Comparison of ENCODE assay signal across 8 mouse cellular contexts in the genomic region with DNA sequence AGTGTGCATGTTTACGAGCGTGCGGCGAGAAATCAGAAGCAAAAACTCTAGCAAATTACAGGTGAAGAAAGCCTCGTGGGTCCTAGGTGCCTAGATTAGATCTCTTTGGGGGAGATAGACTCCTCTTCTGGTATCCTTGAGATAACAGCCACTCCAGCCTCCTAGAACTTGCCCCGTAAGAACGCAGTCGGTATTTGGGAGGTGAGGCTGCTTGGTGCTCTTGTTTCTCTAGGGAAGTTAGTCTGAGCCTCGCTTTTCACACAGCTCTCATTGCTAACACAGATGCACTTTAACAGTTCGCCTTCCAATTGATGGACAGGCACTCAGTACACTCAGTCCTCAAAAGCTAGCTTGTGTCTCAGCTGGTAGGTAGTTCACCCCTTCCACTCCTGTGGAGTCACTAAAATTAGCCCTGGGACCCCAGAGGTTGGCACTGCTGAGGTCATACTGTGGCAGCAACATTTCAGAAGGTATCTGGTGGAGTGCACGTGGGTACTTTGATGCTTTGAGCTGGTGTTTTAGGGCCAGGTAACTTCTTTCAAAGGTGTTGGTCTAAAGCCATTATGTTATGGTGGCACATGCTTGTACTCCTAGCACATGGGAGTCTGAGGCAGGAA. TPM values are rescaled to one million over a fixed set of nuclear protein-coding genes. Genes with fewer than 3 reads are reported as not detected.
DNase-seq lines count a peak whose midpoint lies in the region; ATAC-seq and TF ChIP-seq lines count a peak whose summit lies in the region.

No protein-coding gene starts in this region.

- ATAC-seq in heart, postnatal 0 days (ENCODE audit: insufficient read depth, low read depth): no peak
- no peak for ATAC-seq in midbrain, embryonic 11.5 days (ENCODE audit: low FRiP score)

- peak overlapping the region; percentile 97 for H3K27ac ChIP-seq in bone marrow, adult 2 months (ENCODE audit: control insufficient read depth, insufficient read depth, low read depth, low read length, poor library complexity)
- peak overlapping the region; percentile 97 for H3K27ac ChIP-seq in heart, postnatal 0 days (ENCODE audit: low read depth)
- no peak overlapping the region for H3K27ac ChIP-seq in midbrain, embryonic 11.5 days (ENCODE audit: low read depth, low read length)

- peak overlapping the region; percentile 100 for H3K4me2 ChIP-seq in heart, postnatal 0 days (ENCODE audit: low read depth, low read length)
- peak overlapping the region; percentile 100 for H3K4me2 ChIP-seq in midbrain, embryonic 11.5 days

- peak; percentile 17 for DNase-seq in kidney, adult 18-20 months
- no peak for DNase-seq in kidney, postnatal 36 days
- no peak for DNase-seq in heart, postnatal 0 days (ENCODE audit: low spot score)
- DNase-seq in midbrain, embryonic 11.5 days (ENCODE audit: low spot score, missing footprints): no peak
- DNase-seq in right cerebral cortex, postnatal 4 days: no peak
- no peak for DNase-seq in adrenal gland, postnatal 36 days
- no peak for DNase-seq in adrenal gland, postnatal 10 days

- no peak for TF ChIP-seq POLR2A in bone marrow, adult 2 months (IDR thresholded peaks at IDR 0.05; ENCODE audit: borderline replicate concordance, control insufficient read depth, low read depth, low read length)

- no peak for TF ChIP-seq EP300 in heart, postnatal 0 days (IDR thresholded peaks at IDR 0.05; ENCODE audit: low read depth)

- no peaks in the 10 kb centered on the region for H3K27me3 ChIP-seq in heart, postnatal 0 days (ENCODE audit: control insufficient read depth, insufficient read depth, low read length)
- no peaks in the 10 kb centered on the region for H3K27me3 ChIP-seq in midbrain, embryonic 11.5 days (ENCODE audit: control insufficient read depth, insufficient read depth, low read length)

- peak overlapping the region; percentile 96 for H3K4me3 ChIP-seq in bone marrow, adult 2 months (replicated peaks; ENCODE audit: control insufficient read depth, low read depth, low read length)
- H3K4me3 ChIP-seq in heart, postnatal 0 days (ENCODE audit: low read depth, low read length): peak overlapping the region; percentile 87
- peak overlapping the region; percentile 82 for H3K4me3 ChIP-seq in midbrain, embryonic 11.5 days (ENCODE audit: low read depth, low read length)

- H3K4me1 ChIP-seq in bone marrow, adult 2 months (ENCODE audit: control insufficient read depth, insufficient read depth, low read length): peaks cover 23% of the 10 kb centered on the region
- H3K4me1 ChIP-seq in heart, postnatal 0 days (ENCODE audit: control insufficient read depth, insufficient read depth): peaks cover 49% of the 10 kb centered on the region
- H3K4me1 ChIP-seq in midbrain, embryonic 11.5 days (ENCODE audit: control insufficient read depth, insufficient read depth, low read length): peaks cover 23% of the 10 kb centered on the region

- no peaks in the 10 kb centered on the region for H3K9me3 ChIP-seq in heart, postnatal 0 days (replicated peaks; ENCODE audit: control insufficient read depth, low read length)
- H3K9me3 ChIP-seq in midbrain, embryonic 11.5 days (ENCODE audit: control insufficient read depth, low read length): no peaks in the 10 kb centered on the region

- H3K9ac ChIP-seq in heart, postnatal 0 days (replicated peaks; ENCODE audit: low read depth, low read length): peak overlapping the region; percentile 88
- peak overlapping the region; percentile 67 for H3K9ac ChIP-seq in midbrain, embryonic 11.5 days (ENCODE audit: low read length)

- H3K36me3 ChIP-seq in heart, postnatal 0 days (replicated peaks; ENCODE audit: control insufficient read depth, insufficient read depth, low read length): no peaks in the 10 kb centered on the region; the same call in 1 of the 2 replicates
- no peaks in the 10 kb centered on the region for H3K36me3 ChIP-seq in midbrain, embryonic 11.5 days (ENCODE audit: control insufficient read depth, insufficient read depth, low read length)

- TF ChIP-seq CTCF in bone marrow, adult 2 months (IDR thresholded peaks at IDR 0.05; ENCODE audit: control insufficient read depth, insufficient read depth, low read length): no peak
- TF ChIP-seq CTCF in heart, postnatal 0 days (IDR thresholded peaks at IDR 0.05; ENCODE audit: low read depth): no peak

- 2% methylated on average over 11 of the region's 11 CpGs for WGBS in bone marrow, adult 2 months
- 2% methylated on average over 11 of the region's 11 CpGs for WGBS in heart, postnatal 0 days
- WGBS in midbrain, embryonic 11.5 days: 26% methylated on average over 11 of the region's 11 CpGs

RNA-seq across cellular contexts. Expression of a gene that starts 1.0 kb away (rescaled TPM):
- 37.3 and 53.2 TPM in 2 replicates for polyA plus RNA-seq in bone marrow, adult 2 months (2011; ENCODE audit: insufficient read depth, insufficient read length, low replicate concordance, missing spikeins)
- total RNA-seq in heart, postnatal 0 days (2014; rRNA removed; ENCODE audit: low replicate concordance): 36.8 and 41.2 TPM in 2 replicates
- polyA plus RNA-seq in heart, postnatal 0 days (2015; fragmentation: Nextera tagmentation; extraction: Ambion mirVana): 15.6 and 16.7 TPM in 2 replicates
- 5.0 and 5.1 TPM in 2 replicates for polyA plus RNA-seq in midbrain, embryonic 11.5 days (2014; fragmentation: Nextera tagmentation; extraction: Ambion mirVana)
- total RNA-seq in adrenal gland, postnatal 36 days (2021): 10 to 100 TPM; 31.2 to 45.8 TPM
- 10 to 100 TPM; 18.8 to 25.1 TPM for total RNA-seq in adrenal gland, postnatal 10 days (2021)

RNA-seq across cellular contexts. Expression of a gene that starts 16.8 kb away (rescaled TPM):
- polyA plus RNA-seq in bone marrow, adult 2 months (2011; ENCODE audit: insufficient read depth, insufficient read length, low replicate concordance, missing spikeins): 63.3 and 108 TPM in 2 replicates
- total RNA-seq in heart, postnatal 0 days (2014; rRNA removed; ENCODE audit: low replicate concordance): 61.7 and 92.0 TPM in 2 replicates
- 9.8 and 10.6 TPM in 2 replicates for polyA plus RNA-seq in heart, postnatal 0 days (2015; fragmentation: Nextera tagmentation; extraction: Ambion mirVana)
- 23.8 and 26.3 TPM in 2 replicates for polyA plus RNA-seq in midbrain, embryonic 11.5 days (2014; fragmentation: Nextera tagmentation; extraction: Ambion mirVana)
- 10 to 100 TPM; 51.3 to 54.3 TPM for total RNA-seq in adrenal gland, postnatal 36 days (2021)
- total RNA-seq in adrenal gland, postnatal 10 days (2021): 10 to 100 TPM; 36.6 to 51.9 TPM

RNA-seq across cellular contexts. Expression of a gene that starts 27.4 kb away (rescaled TPM):
- polyA plus RNA-seq in bone marrow, adult 2 months (2011; ENCODE audit: insufficient read depth, insufficient read length, low replicate concordance, missing spikeins): not detected in 2 replicates
- total RNA-seq in heart, postnatal 0 days (2014; rRNA removed; ENCODE audit: low replicate concordance): 0.31 and 9.3 TPM in 2 replicates
- 0.10 and 0.29 TPM in 2 replicates for polyA plus RNA-seq in heart, postnatal 0 days (2015; fragmentation: Nextera tagmentation; extraction: Ambion mirVana)
- polyA plus RNA-seq in midbrain, embryonic 11.5 days (2014; fragmentation: Nextera tagmentation; extraction: Ambion mirVana): 0.60 and 0.86 TPM in 2 replicates
- under 1 TPM; 0.20 to 0.23 TPM for total RNA-seq in adrenal gland, postnatal 36 days (2021)
- 1 to 10 TPM in 1 of 2 experiments, under 1 TPM in 1; 0.91 to 2.1 TPM for total RNA-seq in adrenal gland, postnatal 10 days (2021)

RNA-seq across cellular contexts. Expression of a gene that starts 33.9 kb away (rescaled TPM):
- polyA plus RNA-seq in bone marrow, adult 2 months (2011; ENCODE audit: insufficient read depth, insufficient read length, low replicate concordance, missing spikeins): not detected in 2 replicates
- total RNA-seq in heart, postnatal 0 days (2014; rRNA removed; ENCODE audit: low replicate concordance): not detected in 2 replicates
- not detected in 2 replicates for polyA plus RNA-seq in heart, postnatal 0 days (2015; fragmentation: Nextera tagmentation; extraction: Ambion mirVana)
- polyA plus RNA-seq in midbrain, embryonic 11.5 days (2014; fragmentation: Nextera tagmentation; extraction: Ambion mirVana): not detected in 2 replicates
- not detected for total RNA-seq in adrenal gland, postnatal 36 days (2021)
- not detected for total RNA-seq in adrenal gland, postnatal 10 days (2021)

RNA-seq across cellular contexts. Expression of a gene that starts 34.4 kb away (rescaled TPM):
- 35.8 and 48.1 TPM in 2 replicates for polyA plus RNA-seq in bone marrow, adult 2 months (2011; ENCODE audit: insufficient read depth, insufficient read length, low replicate concordance, missing spikeins)
- 20.1 and 43.2 TPM in 2 replicates for total RNA-seq in heart, postnatal 0 days (2014; rRNA removed; ENCODE audit: low replicate concordance)
- polyA plus RNA-seq in heart, postnatal 0 days (2015; fragmentation: Nextera tagmentation; extraction: Ambion mirVana): 33.9 and 34.3 TPM in 2 replicates
- polyA plus RNA-seq in midbrain, embryonic 11.5 days (2014; fragmentation: Nextera tagmentation; extraction: Ambion mirVana): 72.2 and 81.2 TPM in 2 replicates
- total RNA-seq in adrenal gland, postnatal 36 days (2021): 10 to 100 TPM; 21.6 to 22.7 TPM
- total RNA-seq in adrenal gland, postnatal 10 days (2021): 10 to 100 TPM; 16.5 to 19.7 TPM
